Mouse (Mus musculus): Measurements from ENCODE around the gene Gm49373.

Gm49373 gene

GRCm38 (mm10) chr9:21073044-21073840 lies at the start of gene Gm49373, which contains the start of gene Fdx1l:
TSS of gene Gm49373 (minus strand) at chr9:21073096.
TSS of gene Fdx1l (minus strand) at chr9:21073614.
- DNase-seq (ENCODE audit: low spot score): peak; percentile 83

- DNase-seq (ENCODE audit: low spot score): no peak
Observed at GRCm38 (mm10) chr9:21121483-21121882, 48.6 kb upstream of the Gm49373 start.

- DNase-seq (ENCODE audit: low spot score): no peak
Observed at GRCm38 (mm10) chr9:21117073-21117472, 44.2 kb upstream of the Gm49373 start.

- no peak for DNase-seq (ENCODE audit: low spot score)
Observed at GRCm38 (mm10) chr9:21115105-21115504, 42.2 kb upstream of the Gm49373 start.

- DNase-seq (ENCODE audit: low spot score): no peak
Observed at GRCm38 (mm10) chr9:21114190-21114589, 41.3 kb upstream of the Gm49373 start.

- no peak for DNase-seq (ENCODE audit: low spot score)
Observed at GRCm38 (mm10) chr9:21113751-21114150, 40.9 kb upstream of the Gm49373 start.

- DNase-seq (ENCODE audit: low spot score): no peak
Observed at GRCm38 (mm10) chr9:21107607-21108237, 34.8 kb upstream of the Gm49373 start.

- no peak for DNase-seq (ENCODE audit: low spot score)
Observed at GRCm38 (mm10) chr9:21105760-21106564, 33.1 kb upstream of the Gm49373 start.

- no peak for DNase-seq (ENCODE audit: low spot score)
Observed at GRCm38 (mm10) chr9:21104814-21105213, 31.9 kb upstream of the Gm49373 start.

GRCm38 (mm10) chr9:21102076-21102475 lies 29.2 kb upstream of the Gm49373 start:
- no peak for DNase-seq (ENCODE audit: low spot score)

GRCm38 (mm10) chr9:21100447-21101161 lies 27.7 kb upstream of the Gm49373 start:
- no peak for DNase-seq (ENCODE audit: low spot score)

GRCm38 (mm10) chr9:21097793-21098192 lies 24.9 kb upstream of the Gm49373 start:
- DNase-seq (ENCODE audit: low spot score): no peak

- DNase-seq (ENCODE audit: low spot score): no peak
Observed at GRCm38 (mm10) chr9:21095958-21096357, 23.1 kb upstream of the Gm49373 start.

- DNase-seq (ENCODE audit: low spot score): no peak
Observed at GRCm38 (mm10) chr9:21093423-21093822, 20.5 kb upstream of the Gm49373 start.

- peak; percentile 98 for DNase-seq (ENCODE audit: low spot score)
Observed at GRCm38 (mm10) chr9:21091707-21092320, 18.9 kb upstream of the Gm49373 start, which contains the start of the genes Gm38431 and Raver1. TSS of gene Gm38431 (minus strand) at chr9:21091997. TSS of gene Raver1 (minus strand) at chr9:21092008.

GRCm38 (mm10) chr9:21090972-21091706 lies 18.2 kb upstream of the Gm49373 start:
- no peak for DNase-seq (ENCODE audit: low spot score)

GRCm38 (mm10) chr9:21090537-21090936 lies 17.6 kb upstream of the Gm49373 start:
- no peak for DNase-seq (ENCODE audit: low spot score)

GRCm38 (mm10) chr9:21083324-21083723 lies 10.4 kb upstream of the Gm49373 start:
- DNase-seq (ENCODE audit: low spot score): no peak

- no peak for DNase-seq (ENCODE audit: low spot score)
Observed at GRCm38 (mm10) chr9:21081127-21081526, 8.2 kb upstream of the Gm49373 start.

GRCm38 (mm10) chr9:21075625-21076024 lies 2.7 kb upstream of the Gm49373 start:
- DNase-seq (ENCODE audit: low spot score): no peak

- DNase-seq (ENCODE audit: low spot score): no peak
Observed at GRCm38 (mm10) chr9:21074173-21074572, 1.3 kb upstream of the Gm49373 start.
